Mouse (Mus musculus): ENCODE data around the gene Cep57.

Cep57 gene

DNA sequence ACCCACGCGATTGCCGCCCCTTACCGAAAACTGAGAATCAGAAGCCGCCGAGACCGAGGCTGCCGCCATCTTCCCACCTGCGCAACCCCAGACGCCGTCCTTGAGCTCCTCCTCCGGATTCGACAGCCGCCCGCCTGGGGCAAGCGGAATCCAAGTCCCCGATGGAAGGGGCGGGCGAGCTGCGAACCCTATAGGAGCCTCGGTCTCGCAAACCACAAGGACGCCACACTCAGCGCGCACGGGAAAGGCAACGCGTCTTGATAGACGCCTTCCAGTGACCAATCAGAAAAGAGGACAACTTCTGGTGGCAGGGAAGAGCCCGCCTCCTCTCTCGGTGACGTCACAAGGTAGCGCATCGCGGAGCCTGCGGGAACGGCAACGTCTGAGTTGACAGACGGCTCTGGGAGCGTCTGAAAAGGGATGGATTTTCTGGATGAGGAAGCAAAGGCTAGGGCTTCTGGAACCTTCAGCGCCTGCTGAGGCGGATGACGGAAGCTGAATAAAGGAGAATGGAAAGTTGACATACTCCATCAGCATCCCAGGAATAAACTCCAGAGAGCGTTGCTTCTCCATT lies at the start of gene Cep57:
Gene Cep57 (minus strand): TSS at position 276 of the 574 bp plus-strand sequence.
- DNase-seq (ENCODE audit: low spot score in 2 of 2): peak; percentile 96 to 97

DNA sequence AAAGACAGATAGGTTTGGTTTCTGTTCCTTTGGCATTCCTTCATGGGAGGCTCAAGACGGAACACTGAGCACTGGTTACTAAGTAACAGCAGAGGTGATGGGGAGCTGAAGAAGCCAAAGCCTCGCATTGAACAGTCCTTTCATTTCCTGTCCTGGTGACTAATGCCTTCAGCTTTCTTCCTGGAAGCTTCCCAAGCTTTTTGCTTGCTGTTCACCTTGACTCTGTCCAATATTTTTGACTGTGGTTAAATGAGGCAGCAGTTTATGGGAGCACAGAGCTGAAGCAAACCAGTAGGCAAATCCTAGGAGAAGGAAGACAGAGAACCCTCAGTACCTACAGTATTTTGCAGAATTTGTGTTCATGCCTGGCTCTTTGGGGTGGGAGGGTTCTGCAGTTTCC lies 48.4 kb upstream of the Cep57 start:
- DNase-seq (ENCODE audit: low spot score in 2 of 2): no peak

- DNase-seq (ENCODE audit: low spot score in 2 of 2): no peak
Observed at GRCm38 (mm10) chr9:13874359-13874758, 47.5 kb upstream of the Cep57 start.

- no peak for DNase-seq (ENCODE audit: low spot score in 2 of 2)
Observed at GRCm38 (mm10) chr9:13871631-13872030, 44.7 kb upstream of the Cep57 start.

- DNase-seq (ENCODE audit: low spot score in 2 of 2): no peak
Observed at GRCm38 (mm10) chr9:13867646-13868045, 40.7 kb upstream of the Cep57 start.

GRCm38 (mm10) chr9:13856777-13857176 lies 29.9 kb upstream of the Cep57 start:
- no peak for DNase-seq (ENCODE audit: low spot score in 2 of 2)

- DNase-seq (ENCODE audit: low spot score in 2 of 2): no peak
Observed at GRCm38 (mm10) chr9:13856247-13856646, 29.3 kb upstream of the Cep57 start.

GRCm38 (mm10) chr9:13853876-13854275 lies 27.0 kb upstream of the Cep57 start:
- DNase-seq (ENCODE audit: low spot score in 2 of 2): no peak

DNA sequence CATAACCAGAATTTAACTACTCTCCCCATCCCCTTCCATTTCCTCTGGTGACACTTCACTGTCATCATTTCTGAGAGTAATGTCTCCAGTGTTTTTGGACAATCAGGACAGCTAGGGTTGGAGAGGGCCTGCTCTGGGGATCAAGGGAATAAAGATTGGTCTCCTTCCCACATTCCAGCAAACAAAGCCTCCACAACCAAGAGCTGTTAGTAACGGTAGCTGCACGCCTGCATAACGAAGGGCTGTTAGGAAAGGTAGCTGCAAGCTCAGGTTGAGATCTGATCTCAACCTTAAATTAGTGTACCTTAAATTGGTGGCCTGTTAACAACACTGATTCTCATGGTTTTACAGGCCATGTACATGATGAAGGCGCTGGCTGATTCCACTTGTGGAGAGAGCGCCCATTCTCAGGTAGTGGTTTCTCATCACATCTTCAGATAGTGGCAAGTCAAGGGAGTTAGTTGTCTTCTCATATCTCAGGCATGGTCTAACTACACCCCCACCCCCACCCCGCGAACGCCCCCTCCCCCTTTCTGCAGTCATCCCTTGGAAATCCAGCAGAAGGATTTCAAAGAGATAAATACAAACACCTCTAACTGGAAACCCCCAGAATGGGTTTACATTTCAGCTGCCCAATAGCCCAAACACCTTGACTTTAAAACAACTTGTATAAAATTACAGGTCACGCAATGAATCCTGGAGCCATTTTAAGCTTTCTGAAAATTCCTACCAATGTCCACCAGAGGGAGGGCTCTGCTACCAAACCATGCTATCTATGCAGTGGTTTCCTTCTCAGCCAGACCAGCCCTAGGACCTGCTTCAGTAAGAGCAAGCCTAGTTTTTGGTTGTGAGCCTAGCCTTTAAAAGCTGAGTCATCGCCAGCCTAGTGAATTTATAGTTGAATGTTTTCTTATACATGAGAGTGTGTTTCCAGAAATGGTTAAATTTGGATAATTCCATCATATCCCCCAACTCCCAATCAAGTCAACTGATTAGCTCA lies 21.9 kb upstream of the Cep57 start:
- peak in 1 of 2 experiments; percentile 39 for DNase-seq (ENCODE audit: low spot score in 2 of 2)

DNA sequence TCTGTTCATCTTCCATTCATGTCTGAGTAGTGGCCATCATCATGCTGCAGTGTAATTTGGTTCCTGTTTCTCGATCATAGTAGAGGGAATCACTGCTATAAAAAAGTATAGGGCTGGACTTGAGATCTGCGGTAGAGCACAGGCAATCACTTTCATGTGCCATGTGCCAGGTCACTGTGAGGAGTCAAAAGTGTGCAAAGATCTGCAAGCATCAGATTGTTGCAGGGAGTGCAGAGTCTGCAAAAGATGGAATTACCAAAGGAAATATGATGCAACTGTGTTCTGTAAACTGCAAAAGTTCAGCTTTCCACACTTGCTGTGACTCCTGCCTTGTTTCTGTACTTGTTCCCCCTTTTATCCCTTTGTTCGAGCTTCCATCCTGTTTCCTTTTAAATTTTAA lies 20.7 kb upstream of the Cep57 start:
- DNase-seq (ENCODE audit: low spot score in 2 of 2): no peak

- DNase-seq (ENCODE audit: low spot score in 2 of 2): no peak
Observed at GRCm38 (mm10) chr9:13836726-13837125, 9.8 kb upstream of the Cep57 start.

DNA sequence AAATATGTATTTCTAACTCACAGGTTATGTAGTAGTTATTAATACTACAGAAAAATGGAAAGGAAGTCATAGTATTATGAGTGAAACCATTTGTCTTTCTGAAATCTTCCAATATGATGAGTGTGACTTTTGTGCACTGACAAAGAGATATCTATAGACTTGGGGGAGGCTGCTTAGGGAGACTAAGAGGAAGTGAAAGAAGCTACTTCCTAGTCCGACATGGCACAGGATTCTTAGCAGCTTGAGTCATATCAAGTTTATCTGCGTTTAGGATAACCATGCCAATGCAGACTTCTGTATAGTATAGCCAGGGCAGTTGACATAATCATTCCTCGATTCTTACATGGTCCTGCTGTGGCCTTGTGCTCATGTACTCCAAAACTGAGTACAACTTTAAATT lies 8.3 kb upstream of the Cep57 start:
- no peak for DNase-seq (ENCODE audit: low spot score in 2 of 2)

DNA sequence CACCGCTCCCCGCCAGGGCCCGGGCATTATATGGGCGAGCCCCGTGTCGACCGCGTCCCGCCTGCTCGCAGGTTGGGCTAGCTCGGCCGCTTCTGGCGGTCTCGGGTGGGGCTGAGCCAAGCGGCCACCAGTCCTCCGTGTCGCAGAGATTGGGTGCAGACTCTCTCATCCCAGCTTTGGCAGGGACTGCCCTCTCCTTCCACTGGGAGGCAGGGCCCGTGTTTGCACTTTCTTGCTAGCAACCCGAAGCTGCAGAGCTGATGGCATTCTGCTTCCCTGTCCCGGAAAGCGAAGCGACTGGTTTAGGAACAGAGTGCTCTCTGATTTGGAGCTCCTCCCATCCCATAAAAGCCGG lies 1.2 kb upstream of the Cep57 start:
- no peak for DNase-seq (ENCODE audit: low spot score in 2 of 2)

- peak; percentile 99 to 100 for DNase-seq (ENCODE audit: low spot score in 2 of 2)
Observed at GRCm38 (mm10) chr9:13827406-13828086, 639 bp upstream of the Cep57 start, which contains the start of gene Fam76b. TSS of gene Fam76b (plus strand) at chr9:13827716.

DNA sequence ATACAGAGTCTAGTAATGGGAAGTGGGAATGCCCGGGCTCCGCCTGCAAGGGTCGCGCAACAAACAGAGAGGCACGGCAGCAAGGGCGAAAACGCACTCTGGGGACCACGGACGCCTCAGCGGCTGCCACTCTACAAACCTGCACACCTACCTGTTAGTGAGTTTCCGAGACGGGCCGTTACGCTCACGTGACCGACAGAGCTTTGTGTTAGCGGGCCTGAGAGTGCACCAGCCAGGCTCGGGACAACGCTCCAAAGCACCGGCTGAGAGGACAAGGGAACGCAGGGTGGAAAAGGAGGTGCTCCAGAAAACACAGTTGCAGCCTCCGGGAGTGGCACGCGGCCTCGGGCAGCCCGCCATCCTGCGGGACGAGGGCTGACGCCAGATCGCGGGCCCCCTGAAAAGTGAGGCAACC lies 509 bp downstream of the Cep57 start:
- peak in 1 of 2 experiments; percentile 58 for DNase-seq (ENCODE audit: low spot score in 2 of 2)

DNA sequence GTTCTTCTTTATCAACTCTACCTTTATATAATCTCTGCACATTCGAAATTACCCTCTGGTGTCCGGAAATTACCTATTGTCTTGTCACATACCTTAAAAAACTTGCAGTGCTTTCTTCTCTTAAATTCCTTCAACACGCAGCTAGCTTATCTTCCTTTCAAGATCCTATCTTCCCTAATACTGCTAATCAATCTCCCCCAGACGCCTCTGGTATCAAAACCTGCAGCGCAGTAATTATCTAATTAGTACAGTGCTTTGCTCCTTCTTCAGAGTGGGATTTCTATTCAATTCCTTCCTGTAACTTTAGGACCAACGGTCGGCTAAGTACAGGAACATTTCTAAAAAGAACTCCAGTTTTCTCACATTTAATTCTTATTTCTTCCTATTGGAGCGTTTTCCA lies 1.0 kb downstream of the Cep57 start:
- no peak for DNase-seq (ENCODE audit: low spot score in 2 of 2)

DNA sequence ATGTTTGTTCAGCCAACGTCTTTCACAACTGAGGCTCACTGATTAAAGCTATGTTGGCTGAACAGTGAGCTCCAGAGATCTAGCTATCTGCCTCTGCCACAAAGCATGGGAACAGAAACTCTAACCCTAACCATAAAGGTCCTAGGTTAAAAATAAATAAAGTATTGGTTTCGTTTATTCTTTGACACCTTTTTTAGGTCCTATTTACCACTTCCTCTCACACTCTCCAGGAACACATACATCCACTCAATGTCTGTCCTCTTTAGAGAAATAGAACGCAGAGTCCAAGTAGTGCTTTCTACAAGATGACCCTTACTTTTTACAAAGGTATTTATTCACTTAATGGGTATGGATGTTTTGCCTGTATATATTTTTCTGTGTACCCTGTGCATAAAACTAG lies 6.1 kb downstream of the Cep57 start:
- no peak for DNase-seq (ENCODE audit: low spot score in 2 of 2)

DNA sequence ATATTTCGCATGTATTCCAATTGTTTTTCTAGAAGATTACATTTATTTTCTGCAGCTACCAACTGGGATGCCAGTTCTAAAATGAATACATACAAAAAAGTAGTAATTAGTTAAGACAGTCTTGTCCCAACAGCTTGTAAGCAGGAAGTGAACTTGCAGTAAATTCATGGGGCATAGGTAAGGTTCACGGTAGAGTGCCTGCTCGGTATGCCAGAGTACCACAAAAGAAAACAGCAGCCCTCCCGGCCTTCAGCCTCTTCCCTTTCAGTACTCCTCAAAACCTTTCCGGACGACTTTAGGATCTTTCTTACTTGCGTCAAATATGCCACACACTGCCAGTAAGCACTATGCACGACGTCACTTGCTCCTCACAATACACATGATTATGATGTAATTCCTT lies 8.5 kb downstream of the Cep57 start:
- DNase-seq (ENCODE audit: low spot score in 2 of 2): no peak

GRCm38 (mm10) chr9:13809937-13810336 lies 17.0 kb downstream of the Cep57 start:
- DNase-seq (ENCODE audit: low spot score in 2 of 2): no peak

GRCm38 (mm10) chr9:13807657-13808056 lies 19.2 kb downstream of the Cep57 start:
- no peak for DNase-seq (ENCODE audit: low spot score in 2 of 2)

DNA sequence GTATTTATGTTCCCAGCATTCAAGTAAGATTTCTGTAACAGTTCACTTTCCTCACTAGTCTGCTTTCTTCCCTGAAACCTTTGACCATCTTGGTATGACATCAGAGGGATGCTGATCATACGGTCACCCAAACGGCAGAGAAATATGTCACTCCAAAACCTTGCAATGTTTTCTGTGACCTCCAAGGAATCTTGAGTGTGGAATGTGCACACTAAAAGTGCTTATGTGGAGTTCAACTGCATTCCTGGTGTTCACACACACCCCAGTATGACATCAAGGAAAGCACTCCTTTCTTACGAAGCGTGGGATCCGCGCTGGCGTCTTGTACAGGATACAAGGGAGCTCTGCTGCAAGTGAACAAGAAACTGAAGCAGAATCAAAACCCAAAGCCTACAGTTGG lies 20.1 kb downstream of the Cep57 start:
- DNase-seq (ENCODE audit: low spot score in 2 of 2): no peak

DNA sequence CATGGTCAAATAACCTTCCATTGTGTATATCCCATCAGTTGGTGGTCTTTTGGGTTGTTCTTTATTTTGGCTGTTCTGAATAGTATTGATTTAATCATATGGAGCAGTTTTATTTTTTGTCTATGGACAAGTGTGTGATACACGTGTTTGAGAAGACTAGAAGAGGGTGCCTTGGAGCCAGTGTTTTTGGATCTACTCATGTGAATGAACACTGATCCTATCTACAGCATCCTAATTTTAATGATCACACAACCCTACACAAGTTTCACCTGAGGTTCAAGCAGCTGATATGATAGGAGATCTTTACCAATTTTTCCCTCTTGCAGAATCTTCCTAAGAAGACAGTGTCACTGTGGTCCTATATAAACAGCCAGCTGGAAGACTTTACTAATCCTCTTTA lies 22.4 kb downstream of the Cep57 start:
- DNase-seq (ENCODE audit: low spot score in 2 of 2): no peak

GRCm38 (mm10) chr9:13794756-13795155 lies 32.2 kb downstream of the Cep57 start:
- no peak for DNase-seq (ENCODE audit: low spot score in 2 of 2)

Data from left cerebral cortex, adult 9 months (tissue).